Mouse (Mus musculus) hindbrain, embryonic 15.5 days (tissue): ENCODE data around the gene Herc3. TPM values are rescaled to one million over a fixed set of nuclear protein-coding genes. Genes with fewer than 3 reads are reported as not detected.
"Not testable (repeated sequence)": the region's sequence is repeated elsewhere in the genome, so short reads cannot be mapped to it uniquely, and the experiment has no call there.

Experiments used
- ATAC-seq: fragments of 200-750 bp; cut with Nextera tagmentation; 2 replicates; pipeline ENCODE4 v1.8.0; 2017; ENCODE audit warnings: low read depth, moderate number of reproducible peaks, moderate TSS enrichment; ENCODE audit not compliant: low FRiP score
- H3K27ac ChIP-seq: fragments of 300-500 bp; sonication (generic); replicated peaks from 2 replicates; pipeline ENCODE4 v1.5.1; 2015; ENCODE audit warnings: mild to moderate bottlenecking, inconsistent platforms
- H3K27me3 ChIP-seq: fragments of 300-500 bp; sonication (generic); 2 replicates; pipeline ENCODE4 v1.6.1; 2015; ENCODE audit warnings: control low read depth, inconsistent platforms
- H3K36me3 ChIP-seq: fragments of 300-500 bp; sonication (generic); 2 replicates; pipeline ENCODE4 v1.6.1; 2015; ENCODE audit warnings: control low read depth, inconsistent platforms
- H3K4me1 ChIP-seq: fragments of 300-500 bp; sonication (generic); replicated peaks from 2 replicates; pipeline ENCODE4 v1.6.1; 2015; ENCODE audit warnings: control low read depth, inconsistent platforms
- H3K4me2 ChIP-seq: fragments of 300-500 bp; sonication (generic); 2 replicates; pipeline ENCODE4 v1.6.1; 2015; ENCODE audit warnings: moderate library complexity, mild to moderate bottlenecking, inconsistent platforms
- H3K4me3 ChIP-seq: fragments of 300-500 bp; sonication (generic); 2 replicates; pipeline ENCODE4 v1.5.1; 2015; ENCODE audit warnings: mild to moderate bottlenecking, inconsistent platforms
- H3K9ac ChIP-seq: fragments of 300-500 bp; sonication (generic); 2 replicates; pipeline ENCODE4 v1.6.1; 2015; ENCODE audit warnings: inconsistent platforms
- H3K9me3 ChIP-seq: fragments of 300-500 bp; sonication (generic); 2 replicates; pipeline ENCODE4 v1.6.1; 2016; ENCODE audit warnings: control low read depth, inconsistent platforms
- WGBS: fragments of 180-500 bp; shearing (Covaris S2); methylation state at CpG from one replicate; pipeline ENCODE4 v1.1.7; 2015; 5-methylcytosine and 5-hydroxymethylcytosine counted together
- polyA plus RNA-seq: library from polyadenylated mRNA; unstranded; fragments of >200 nt; fragmentation: Nextera tagmentation; extraction: Ambion mirVana; gene quantifications from 2 replicates; pipeline ENCODE4 v1.2.1, GENCODE M21; 2015

Herc3 gene
- polyA plus RNA-seq, 1 experiment from 2014 or later: 36.5 TPM

GRCm38 (mm10) chr6:58862446-58862993 lies 31.3 kb downstream of the Herc3 start:
- no peaks in the 10 kb centered on the region for H3K27me3 ChIP-seq
- no peaks in the 10 kb centered on the region for H3K9me3 ChIP-seq
- no peak overlapping the region for H3K9ac ChIP-seq
- peaks cover 7% of the 10 kb centered on the region for H3K36me3 ChIP-seq
- no peak overlapping the region for H3K27ac ChIP-seq
- 82% methylated on average over 9 of the region's 9 CpGs for whole genome bisulfite sequencing
- ATAC-seq: no peak
- no peaks in the 10 kb centered on the region for H3K4me1 ChIP-seq
- no peak overlapping the region for H3K4me2 ChIP-seq
- H3K4me3 ChIP-seq: no peak overlapping the region

GRCm38 (mm10) chr6:58863631-58864235 lies 32.5 kb downstream of the Herc3 start:
- peaks cover 7% of the 10 kb centered on the region for H3K36me3 ChIP-seq
- no peak overlapping the region for H3K27ac ChIP-seq
- 85% methylated on average over 4 of the region's 4 CpGs for WGBS
- no peaks in the 10 kb centered on the region for H3K9me3 ChIP-seq
- ATAC-seq: no peak
- H3K27me3 ChIP-seq: no peaks in the 10 kb centered on the region
- no peak overlapping the region for H3K4me3 ChIP-seq
- no peaks in the 10 kb centered on the region for H3K4me1 ChIP-seq
- H3K9ac ChIP-seq: no peak overlapping the region
- H3K4me2 ChIP-seq: no peak overlapping the region

GRCm38 (mm10) chr6:58867858-58868257 lies 36.6 kb downstream of the Herc3 start:
- not testable (repeated sequence) for ATAC-seq, H3K4me2 ChIP-seq, H3K4me1 ChIP-seq, H3K27ac ChIP-seq, H3K27me3 ChIP-seq, H3K9me3 ChIP-seq, H3K36me3 ChIP-seq, H3K9ac ChIP-seq, H3K4me3 ChIP-seq
- 96% methylated on average over 6 of the region's 6 CpGs for WGBS

GRCm38 (mm10) chr6:58879572-58879971 lies 48.3 kb downstream of the Herc3 start:
- WGBS: 58% methylated on average over 4 of the region's 4 CpGs
- Histone ChIP-seq H3K9me3 (no peaks in the 10 kb centered on the region), H3K4me1 (no peaks in the 10 kb centered on the region), H3K27me3 (no peaks in the 10 kb centered on the region), H3K27ac (no peak overlapping the region), H3K9ac (no peak overlapping the region), H3K4me2 (no peak overlapping the region), H3K36me3 (peaks cover 13% of the 10 kb centered on the region), H3K4me3 (no peak overlapping the region)
- ATAC-seq: peak; percentile 68

DNA sequence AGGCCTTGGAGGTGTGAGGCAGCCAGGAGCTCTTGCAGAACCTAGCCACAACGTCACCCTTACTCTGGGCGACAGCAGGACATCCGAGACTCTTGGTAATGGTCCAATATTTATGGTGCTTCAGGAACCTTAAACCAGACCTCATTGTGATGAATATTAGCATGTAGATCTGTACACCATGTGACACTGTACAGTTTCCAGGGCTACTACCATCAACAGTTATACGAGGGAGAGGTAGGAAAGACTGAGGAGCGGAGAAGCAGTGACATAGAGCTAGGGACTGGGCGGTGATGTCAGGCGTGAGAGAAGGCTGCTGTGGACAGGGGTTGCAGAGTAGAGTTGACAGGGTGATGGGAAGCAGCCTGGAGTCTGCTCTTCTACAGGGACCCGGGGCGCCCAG lies 48.7 kb downstream of the Herc3 start:
- Histone ChIP-seq H3K27me3 (no peaks in the 10 kb centered on the region), H3K4me2 (no peak overlapping the region), H3K4me1 (no peaks in the 10 kb centered on the region), H3K27ac (no peak overlapping the region), H3K9ac (no peak overlapping the region), H3K9me3 (no peaks in the 10 kb centered on the region), H3K4me3 (no peak overlapping the region), H3K36me3 (peaks cover 12% of the 10 kb centered on the region)
- WGBS: 92% methylated on average over 9 of the region's 9 CpGs
- ATAC-seq: peak; percentile 56; the same call in 1 of the 2 replicates

DNA sequence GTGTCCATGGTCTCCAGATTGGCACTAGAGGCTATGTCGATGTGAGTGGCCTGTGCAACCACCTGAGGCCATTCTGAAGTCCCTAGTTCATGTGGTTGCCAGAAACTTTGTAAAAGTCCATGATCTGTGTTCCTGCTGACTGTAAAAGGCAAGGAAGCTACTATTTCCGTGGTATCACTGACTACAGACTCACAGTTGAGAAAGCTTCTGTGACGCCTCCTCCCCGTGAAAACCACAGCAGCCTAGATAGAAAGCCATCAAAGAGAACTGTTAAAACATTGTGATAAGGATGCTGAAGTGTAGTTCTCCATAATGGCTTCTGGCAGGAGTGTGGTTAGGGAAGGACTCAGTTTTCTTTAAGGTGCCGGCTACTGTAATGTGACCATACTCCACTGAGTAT lies 49.6 kb downstream of the Herc3 start:
- H3K9ac ChIP-seq: no peak overlapping the region
- no peaks in the 10 kb centered on the region for H3K9me3 ChIP-seq
- no peaks in the 10 kb centered on the region for H3K27me3 ChIP-seq
- no peak overlapping the region for H3K4me3 ChIP-seq
- H3K4me2 ChIP-seq: no peak overlapping the region
- peaks cover 12% of the 10 kb centered on the region for H3K36me3 ChIP-seq
- H3K4me1 ChIP-seq: no peaks in the 10 kb centered on the region
- 93% methylated on average over 5 of the region's 5 CpGs for WGBS
- no peak for ATAC-seq
- no peak overlapping the region for H3K27ac ChIP-seq

- no peak for ATAC-seq
- no peaks in the 10 kb centered on the region for H3K4me1 ChIP-seq
- WGBS: 88% methylated on average over 3 of the region's 3 CpGs
- no peaks in the 10 kb centered on the region for H3K27me3 ChIP-seq
- H3K9me3 ChIP-seq: no peaks in the 10 kb centered on the region
- H3K36me3 ChIP-seq: peaks cover 12% of the 10 kb centered on the region
- no peak overlapping the region for H3K4me3 ChIP-seq
- no peak overlapping the region for H3K4me2 ChIP-seq
- H3K9ac ChIP-seq: no peak overlapping the region
- H3K27ac ChIP-seq: no peak overlapping the region
These were observed 50.1 kb downstream of the Herc3 start for GRCm38 (mm10) chr6:58881363-58881762.

DNA sequence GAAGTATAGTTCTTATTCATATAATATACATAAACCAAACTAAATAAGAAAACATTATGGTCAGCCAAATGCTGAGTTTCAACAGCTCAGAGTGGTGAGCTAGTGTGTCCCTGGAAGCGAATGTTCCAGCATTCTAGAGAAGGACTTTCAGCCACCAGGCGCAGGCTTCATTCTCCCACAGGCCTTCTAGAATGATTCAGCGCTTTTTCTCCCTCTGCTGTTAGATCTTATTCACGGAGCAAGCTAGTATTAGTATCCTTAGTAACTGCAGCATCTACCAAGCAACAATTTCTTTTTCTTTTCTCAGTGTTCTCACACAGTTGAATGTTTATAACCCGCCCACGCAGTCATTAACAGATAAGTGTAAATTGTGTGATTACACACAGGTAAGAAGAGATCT lies 51.0 kb downstream of the Herc3 start:
- 0 out of 2 replicates have a peak overlapping the region, but pooled peaks have one; percentile 45 for H3K27ac ChIP-seq
- WGBS: 73% methylated on average over 6 of the region's 6 CpGs
- no peaks in the 10 kb centered on the region for H3K4me1 ChIP-seq
- no peak overlapping the region for H3K9ac ChIP-seq
- no peak overlapping the region for H3K4me3 ChIP-seq
- ATAC-seq: no peak
- no peak overlapping the region for H3K4me2 ChIP-seq
- no peaks in the 10 kb centered on the region for H3K27me3 ChIP-seq
- no peaks in the 10 kb centered on the region for H3K9me3 ChIP-seq
- H3K36me3 ChIP-seq: peaks cover 12% of the 10 kb centered on the region

DNA sequence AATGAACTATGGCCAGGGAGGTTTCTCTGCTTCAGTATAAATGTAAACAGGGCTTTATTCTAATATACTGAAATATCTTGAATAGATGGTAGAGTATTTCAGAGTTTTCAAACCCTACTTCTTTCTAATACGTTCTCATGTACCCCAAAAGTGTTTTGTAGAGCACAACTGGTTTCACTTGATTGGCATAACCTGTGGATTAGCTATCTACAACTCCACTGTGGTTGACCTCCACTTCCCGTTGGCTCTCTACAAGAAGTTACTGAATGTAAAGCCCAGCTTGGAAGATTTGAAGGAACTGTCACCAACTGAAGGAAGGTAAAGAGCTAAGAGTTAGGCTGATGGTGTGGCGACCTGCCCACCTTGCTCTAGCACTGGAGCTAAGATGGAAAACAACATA lies 58.7 kb downstream of the Herc3 start:
- no peak overlapping the region for H3K9ac ChIP-seq
- H3K27ac ChIP-seq: no peak overlapping the region
- no peak for ATAC-seq
- no peaks in the 10 kb centered on the region for H3K4me1 ChIP-seq
- H3K27me3 ChIP-seq: no peaks in the 10 kb centered on the region
- H3K4me3 ChIP-seq: no peak overlapping the region
- H3K9me3 ChIP-seq: no peaks in the 10 kb centered on the region
- peaks cover 39% of the 10 kb centered on the region for H3K36me3 ChIP-seq
- H3K4me2 ChIP-seq: no peak overlapping the region
- 92% methylated on average over 3 of the region's 3 CpGs for WGBS

DNA sequence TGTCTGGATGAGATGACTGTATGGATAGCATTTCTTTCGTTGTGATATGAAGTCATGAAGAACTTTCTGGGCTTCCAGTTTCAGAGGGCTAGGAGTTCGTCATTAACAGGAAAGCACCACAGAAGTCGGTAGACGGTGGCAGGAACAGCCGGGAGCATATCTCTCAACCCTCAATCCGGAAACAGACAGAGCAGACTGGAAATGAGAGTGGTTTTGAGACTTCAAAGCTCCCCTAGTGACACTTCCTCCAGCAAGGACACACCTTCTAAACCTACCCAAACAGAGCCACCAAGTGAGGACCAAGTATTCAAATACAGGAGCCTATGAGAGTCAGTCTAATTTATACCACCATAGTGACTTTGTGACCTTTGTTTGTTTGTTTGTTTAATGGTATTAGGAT lies 62.0 kb downstream of the Herc3 start:
- H3K4me2 ChIP-seq: no peak overlapping the region
- no peaks in the 10 kb centered on the region for H3K4me1 ChIP-seq
- H3K27ac ChIP-seq: no peak overlapping the region
- no peak for ATAC-seq
- peaks cover 48% of the 10 kb centered on the region for H3K36me3 ChIP-seq
- no peaks in the 10 kb centered on the region for H3K9me3 ChIP-seq
- H3K4me3 ChIP-seq: no peak overlapping the region
- H3K9ac ChIP-seq: no peak overlapping the region
- WGBS: 93% methylated on average over 6 of the region's 6 CpGs
- H3K27me3 ChIP-seq: no peaks in the 10 kb centered on the region

- Histone ChIP-seq H3K4me2 (no peak overlapping the region), H3K27ac (no peak overlapping the region), H3K9me3 (no peaks in the 10 kb centered on the region), H3K36me3 (peaks cover 38% of the 10 kb centered on the region), H3K4me1 (no peaks in the 10 kb centered on the region), H3K9ac (no peak overlapping the region), H3K27me3 (no peaks in the 10 kb centered on the region), H3K4me3 (no peak overlapping the region)
- no peak for ATAC-seq
- 83% methylated on average over 4 of the region's 4 CpGs for WGBS
These were observed 63.7 kb downstream of the Herc3 start for GRCm38 (mm10) chr6:58894994-58895393.

- Histone ChIP-seq H3K9ac (no peak overlapping the region), H3K4me1 (no peaks in the 10 kb centered on the region), H3K36me3 (peaks cover 30% of the 10 kb centered on the region), H3K27ac (no peak overlapping the region), H3K9me3 (no peaks in the 10 kb centered on the region), H3K4me3 (no peak overlapping the region), H3K27me3 (no peaks in the 10 kb centered on the region), H3K4me2 (no peak overlapping the region)
- no peak for ATAC-seq
- 83% methylated on average over 3 of the region's 3 CpGs for WGBS
These were observed 65.4 kb downstream of the Herc3 start for GRCm38 (mm10) chr6:58896648-58897047.

- H3K9ac ChIP-seq: no peak overlapping the region
- H3K4me2 ChIP-seq: no peak overlapping the region
- no peak for ATAC-seq
- WGBS: 96% methylated on average over 3 of the region's 3 CpGs
- peaks cover 19% of the 10 kb centered on the region for H3K36me3 ChIP-seq
- peaks cover 6% of the 10 kb centered on the region; the same call in 1 of the 2 replicates for H3K4me1 ChIP-seq
- no peaks in the 10 kb centered on the region for H3K27me3 ChIP-seq
- no peak overlapping the region for H3K4me3 ChIP-seq
- no peaks in the 10 kb centered on the region for H3K9me3 ChIP-seq
- H3K27ac ChIP-seq: no peak overlapping the region
These were observed 67.8 kb downstream of the Herc3 start for GRCm38 (mm10) chr6:58899076-58899475.
